Mouse (Mus musculus): ENCODE measurements around the gene Pam.

Pam gene

GRCm38 (mm10) chr1:97833466-97834353 is 261.7 kb downstream of the Pam start:
- no peak for DNase-seq (ENCODE audit: low spot score in 2 of 2)

- no peak for DNase-seq (ENCODE audit: low spot score in 2 of 2)
Measured at GRCm38 (mm10) chr1:97828087-97828486, 267.4 kb downstream of the Pam start.

GRCm38 (mm10) chr1:97827566-97827965 is 267.9 kb downstream of the Pam start:
- no peak for DNase-seq (ENCODE audit: low spot score in 2 of 2)

- DNase-seq (ENCODE audit: low spot score in 2 of 2), result no peak
Measured at GRCm38 (mm10) chr1:97822904-97823303, 272.5 kb downstream of the Pam start.

GRCm38 (mm10) chr1:97822203-97822602 is 273.2 kb downstream of the Pam start:
- DNase-seq (ENCODE audit: low spot score in 2 of 2), result no peak

- DNase-seq (ENCODE audit: low spot score in 2 of 2), result no peak
Measured at GRCm38 (mm10) chr1:97821282-97821681, 274.2 kb downstream of the Pam start.

- no peak for DNase-seq (ENCODE audit: low spot score in 2 of 2)
Measured at GRCm38 (mm10) chr1:97809255-97809912, 286.1 kb downstream of the Pam start.

GRCm38 (mm10) chr1:97804520-97804919 is 290.9 kb downstream of the Pam start:
- no peak for DNase-seq (ENCODE audit: low spot score in 2 of 2)

- DNase-seq (ENCODE audit: low spot score in 2 of 2), result no peak
Measured at GRCm38 (mm10) chr1:97802207-97802902, 293.1 kb downstream of the Pam start.

GRCm38 (mm10) chr1:97795936-97796335 is 299.5 kb downstream of the Pam start:
- no peak for DNase-seq (ENCODE audit: low spot score in 2 of 2)

- no peak for DNase-seq (ENCODE audit: low spot score in 2 of 2)
Measured at GRCm38 (mm10) chr1:97794110-97794509, 301.3 kb downstream of the Pam start.

- no peak for DNase-seq (ENCODE audit: low spot score in 2 of 2)
Measured at GRCm38 (mm10) chr1:97788490-97788889, 307.0 kb downstream of the Pam start.

GRCm38 (mm10) chr1:97787674-97788073 is 307.8 kb downstream of the Pam start:
- DNase-seq (ENCODE audit: low spot score in 2 of 2), result no peak

- no peak for DNase-seq (ENCODE audit: low spot score in 2 of 2)
Measured at GRCm38 (mm10) chr1:97785685-97786393, 309.6 kb downstream of the Pam start.

- no peak for DNase-seq (ENCODE audit: low spot score in 2 of 2)
Measured at GRCm38 (mm10) chr1:97784928-97785327, 310.5 kb downstream of the Pam start.

GRCm38 (mm10) chr1:97781674-97782073 is 313.8 kb downstream of the Pam start:
- no peak for DNase-seq (ENCODE audit: low spot score in 2 of 2)

GRCm38 (mm10) chr1:97773973-97774372 is 321.5 kb downstream of the Pam start:
- DNase-seq (ENCODE audit: low spot score in 2 of 2), result no peak

GRCm38 (mm10) chr1:97773362-97773761 is 322.1 kb downstream of the Pam start:
- DNase-seq (ENCODE audit: low spot score in 2 of 2), result no peak

GRCm38 (mm10) chr1:97771727-97772126 is 323.7 kb downstream of the Pam start:
- no peak for DNase-seq (ENCODE audit: low spot score in 2 of 2)

- no peak for DNase-seq (ENCODE audit: low spot score in 2 of 2)
Measured at GRCm38 (mm10) chr1:97771118-97771517, 324.3 kb downstream of the Pam start.

GRCm38 (mm10) chr1:97769904-97770753 is 325.3 kb downstream of the Pam start, which contains the start of the genes Gin1 and Ppip5k2:
TSS of gene Gin1 (plus strand) at chr1:97770172.
TSS of gene Ppip5k2 (minus strand) at chr1:97770411.
- peak; percentile 87 to 95 for DNase-seq (ENCODE audit: low spot score in 2 of 2)
